Mouse (Mus musculus) kidney, adult 2 months (tissue): ENCODE data around the gene Cdk6.

ENCODE experiments used
- CTCF ChIP-seq: fragments of 200-500 bp; conservative IDR thresholded peaks from 2 replicates; pipeline ENCODE4 v1.5.1; 2011; ENCODE audit warnings: low read depth, mild to moderate bottlenecking, control low read depth, low read length, moderate library complexity, mixed read lengths; ENCODE audit not compliant: insufficient read depth, insufficient read length
- POLR2A ChIP-seq: fragments of 200-500 bp; IDR thresholded peaks from one replicate; pipeline ENCODE4 v1.6.1; 2011; ENCODE audit warnings: low read depth, low read length, control low read depth

GRCm38 (mm10) chr5:3322052-3322451, 19.2 kb upstream of the Cdk6 start:
- TF ChIP-seq CTCF (no peak), POLR2A (no peak)
